Mouse (Mus musculus) hindbrain, embryonic 11.5 days (tissue): ENCODE measurements at regions not wholly inside any gene's neighbourhood (a gene's known extent, or its start where the extent isn't known, plus 50 kb on each side); places are given as distances from the start of the nearest gene placed in this dataset.

ENCODE experiments used
- ATAC-seq: fragments of 200-750 bp; cut with Nextera tagmentation; 2 replicates; pipeline ENCODE4 v1.8.0; 2017; ENCODE audit warnings: mild to moderate bottlenecking, moderate TSS enrichment, moderate library complexity; ENCODE audit not compliant: low FRiP score
- DNase-seq: peaks from one replicate; pipeline ENCODE4 v3.0.0-alpha.2; 2015; ENCODE audit warnings: low spot score
- H3K27ac ChIP-seq: fragments of 300-500 bp; sonication (generic); 2 replicates; pipeline ENCODE4 v1.5.1; 2014; ENCODE audit warnings: mild to moderate bottlenecking, low read depth, low read length
- H3K27me3 ChIP-seq: fragments of 300-500 bp; sonication (generic); 2 replicates; pipeline ENCODE4 v1.6.1; 2014; ENCODE audit warnings: mild to moderate bottlenecking, low read length, moderate library complexity, mixed read lengths; ENCODE audit not compliant: control insufficient read depth, insufficient read depth
- H3K36me3 ChIP-seq: fragments of 300-500 bp; sonication (generic); 2 replicates; pipeline ENCODE4 v1.6.1; 2014; ENCODE audit warnings: mild to moderate bottlenecking, low read length, moderate library complexity, mixed read lengths; ENCODE audit not compliant: control insufficient read depth, insufficient read depth
- H3K4me1 ChIP-seq: fragments of 300-500 bp; sonication (generic); replicated peaks from 2 replicates; pipeline ENCODE4 v1.6.1; 2014; ENCODE audit warnings: low read length, mixed read lengths; ENCODE audit not compliant: control insufficient read depth, insufficient read depth
- H3K4me2 ChIP-seq: fragments of 300-500 bp; sonication (generic); replicated peaks from 2 replicates; pipeline ENCODE4 v1.6.1; 2014; ENCODE audit warnings: mild to moderate bottlenecking, low read depth, low read length
- H3K4me3 ChIP-seq: fragments of 300-500 bp; sonication (generic); 2 replicates; pipeline ENCODE4 v1.5.1; 2014; ENCODE audit warnings: low read depth, low read length
- H3K9ac ChIP-seq: fragments of 300-500 bp; sonication (generic); 2 replicates; pipeline ENCODE4 v1.6.1; 2014; ENCODE audit warnings: low read depth, low read length
- H3K9me3 ChIP-seq: fragments of 300-500 bp; sonication (generic); 2 replicates; pipeline ENCODE4 v1.6.1; 2016; ENCODE audit warnings: low read length; ENCODE audit not compliant: control insufficient read depth
- WGBS: fragments of 180-500 bp; shearing (Covaris S2); extraction: QIAGEN DNeasy Blood & Tissue Kit; methylation state at CpG from one replicate; pipeline ENCODE4 v1.1.7; 2014; 5-methylcytosine and 5-hydroxymethylcytosine counted together

DNA sequence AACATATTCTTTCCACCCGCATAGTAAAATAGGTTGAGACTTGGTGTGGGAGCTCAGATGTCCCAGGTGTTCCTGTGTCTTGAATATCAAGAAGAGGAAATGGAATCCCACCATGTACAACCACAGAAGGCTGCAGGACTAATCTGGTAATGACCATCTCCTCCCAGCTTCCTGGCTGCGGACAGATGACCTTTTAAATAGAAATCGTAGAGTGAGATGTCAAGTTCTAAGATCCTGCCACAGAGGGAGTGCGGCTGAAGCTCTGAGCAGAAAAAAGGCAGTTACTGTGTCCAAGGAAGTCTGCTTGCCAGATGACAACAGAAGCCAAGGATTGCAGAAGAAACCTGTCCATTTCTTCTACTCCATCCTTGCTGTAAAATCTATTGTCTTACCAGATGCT lies 629.0 kb upstream of the Tmem132c start:
- H3K4me1 ChIP-seq: no peaks in the 10 kb centered on the region
- 87% methylated on average over 4 of the region's 4 CpGs for WGBS
- H3K4me2 ChIP-seq: no peak overlapping the region
- no peak overlapping the region for H3K4me3 ChIP-seq
- ATAC-seq: no peak
- DNase-seq: no peak
- no peak overlapping the region for H3K27ac ChIP-seq
- no peak overlapping the region for H3K9ac ChIP-seq
- H3K9me3 ChIP-seq: no peaks in the 10 kb centered on the region
- no peaks in the 10 kb centered on the region for H3K27me3 ChIP-seq
- H3K36me3 ChIP-seq: no peaks in the 10 kb centered on the region

DNA sequence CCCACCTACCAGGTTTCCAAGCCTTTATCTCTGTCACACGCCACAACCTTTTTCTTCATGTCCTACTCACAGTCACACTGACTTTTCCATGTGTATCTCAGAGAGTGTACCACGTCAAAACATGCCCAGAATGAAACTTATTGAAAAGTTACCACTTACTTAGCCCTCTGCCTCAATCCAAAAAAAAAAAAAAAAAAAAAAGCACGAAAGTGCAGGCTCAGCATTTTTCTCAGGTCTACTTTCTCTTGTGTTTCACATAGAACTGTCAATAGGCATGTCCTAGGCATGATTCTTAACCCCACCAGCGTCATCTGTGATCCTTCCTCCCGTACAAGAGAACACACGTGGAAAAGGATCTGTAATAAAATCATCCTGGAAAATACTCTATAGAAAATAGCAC lies 619.1 kb upstream of the Tmem132c start:
- no peak overlapping the region for H3K4me3 ChIP-seq
- no peak overlapping the region for H3K4me2 ChIP-seq
- ATAC-seq (no peak), DNase-seq (no peak)
- no peak overlapping the region for H3K27ac ChIP-seq
- no peaks in the 10 kb centered on the region for H3K27me3 ChIP-seq
- H3K36me3 ChIP-seq: no peaks in the 10 kb centered on the region
- no peak overlapping the region for H3K9ac ChIP-seq
- no peaks in the 10 kb centered on the region for H3K4me1 ChIP-seq
- H3K9me3 ChIP-seq: no peaks in the 10 kb centered on the region
- 83% methylated on average over 6 of the region's 6 CpGs for WGBS

DNA sequence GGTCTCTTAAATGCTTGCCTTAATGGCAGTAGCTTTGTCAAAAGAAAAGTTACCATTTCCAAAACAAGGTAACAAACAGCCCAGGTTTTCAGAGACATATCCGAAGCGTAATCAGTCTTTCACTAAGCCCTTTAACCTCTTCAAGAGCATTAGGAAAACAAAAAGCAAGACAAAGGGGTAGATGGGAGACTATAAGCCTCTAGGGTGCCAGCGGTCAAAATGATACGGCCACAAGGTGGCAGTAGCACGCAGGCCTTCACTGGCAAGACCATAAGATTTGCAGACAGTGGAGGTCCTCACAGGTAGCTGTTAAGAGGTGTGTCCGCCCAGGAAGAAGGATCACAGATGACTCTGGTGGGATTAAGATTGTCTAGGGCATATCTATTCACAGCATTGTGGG lies 618.4 kb upstream of the Tmem132c start:
- no peak for ATAC-seq
- 10% methylated on average over 6 of the region's 6 CpGs for WGBS
- no peaks in the 10 kb centered on the region for H3K9me3 ChIP-seq
- no peak overlapping the region for H3K9ac ChIP-seq
- H3K27me3 ChIP-seq: no peaks in the 10 kb centered on the region
- no peak overlapping the region for H3K4me2 ChIP-seq
- no peaks in the 10 kb centered on the region for H3K4me1 ChIP-seq
- no peaks in the 10 kb centered on the region for H3K36me3 ChIP-seq
- no peak overlapping the region for H3K27ac ChIP-seq
- DNase-seq: peak; percentile 72
- no peak overlapping the region for H3K4me3 ChIP-seq

DNA sequence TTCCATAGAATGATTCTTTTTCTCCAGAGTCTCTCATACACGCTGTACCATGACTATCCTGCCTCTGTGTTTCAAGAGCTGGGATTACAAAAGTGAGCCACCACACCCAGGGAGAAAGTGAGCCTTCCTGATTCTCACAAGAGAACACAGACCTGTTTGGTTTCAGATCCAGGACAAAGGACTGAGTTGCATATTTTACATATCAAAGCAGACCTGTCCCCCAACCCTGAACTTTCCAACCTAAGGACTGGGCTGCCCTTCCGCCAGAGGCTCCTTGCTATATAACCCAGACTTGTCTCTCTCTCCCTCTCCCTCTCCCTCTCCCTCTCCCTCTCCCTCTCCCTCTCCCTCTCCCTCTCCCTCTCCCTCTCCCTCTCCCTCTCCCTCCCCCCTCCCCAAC lies 611.8 kb upstream of the Tmem132c start:
- Histone ChIP-seq H3K9me3 (no peaks in the 10 kb centered on the region), H3K4me3 (no peak overlapping the region), H3K36me3 (no peaks in the 10 kb centered on the region), H3K27me3 (no peaks in the 10 kb centered on the region), H3K4me2 (no peak overlapping the region), H3K4me1 (no peaks in the 10 kb centered on the region), H3K9ac (no peak overlapping the region), H3K27ac (no peak overlapping the region)
- ATAC-seq (no peak), DNase-seq (no peak)
- WGBS: 24% methylated on average over 2 of the region's 2 CpGs

DNA sequence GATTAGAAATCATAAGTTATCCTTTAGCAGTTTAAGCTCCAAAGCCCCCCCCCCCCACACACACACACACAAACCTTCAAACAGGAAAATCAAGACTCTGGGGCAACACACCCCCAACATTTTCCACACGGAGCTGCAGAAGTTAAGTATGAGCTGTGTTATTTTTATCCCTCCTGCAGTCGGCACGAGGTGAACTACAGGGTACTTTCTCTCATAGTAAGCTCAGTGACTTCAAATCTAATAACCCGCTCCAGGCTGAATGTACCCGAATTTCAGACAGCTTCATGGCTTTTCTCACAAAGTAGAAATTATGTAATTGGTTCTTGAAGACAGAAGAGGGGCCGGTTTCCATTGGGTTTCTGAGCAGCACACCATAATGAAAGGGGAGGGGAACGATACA lies 591.2 kb upstream of the Tmem132c start:
- Histone ChIP-seq H3K27ac (no peak overlapping the region), H3K4me1 (no peaks in the 10 kb centered on the region), H3K9ac (no peak overlapping the region), H3K4me3 (no peak overlapping the region), H3K4me2 (no peak overlapping the region), H3K27me3 (no peaks in the 10 kb centered on the region), H3K9me3 (no peaks in the 10 kb centered on the region), H3K36me3 (no peaks in the 10 kb centered on the region)
- WGBS: 89% methylated on average over 7 of the region's 7 CpGs
- ATAC-seq: no peak
- no peak for DNase-seq

DNA sequence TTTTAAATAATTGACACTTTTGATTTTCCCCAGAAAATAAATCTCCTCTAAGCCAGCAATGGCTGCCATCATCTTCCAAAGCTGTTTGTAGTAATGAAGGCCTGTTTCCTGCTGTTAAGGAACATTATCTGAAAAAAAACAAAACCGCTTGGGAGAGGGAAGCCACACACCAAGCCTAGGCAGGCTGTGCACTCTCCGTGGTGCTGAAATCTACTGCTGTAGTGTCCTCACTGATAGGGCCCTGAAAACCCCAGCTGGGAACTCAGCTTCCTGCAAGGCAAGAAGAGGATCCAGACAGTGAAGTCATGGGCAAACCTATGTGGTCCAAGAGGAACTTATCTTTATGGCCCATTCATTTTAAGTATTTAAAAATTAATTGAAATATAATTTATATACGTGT lies 590.2 kb upstream of the Tmem132c start:
- Histone ChIP-seq H3K36me3 (no peaks in the 10 kb centered on the region), H3K9me3 (no peaks in the 10 kb centered on the region), H3K27ac (no peak overlapping the region), H3K9ac (no peak overlapping the region), H3K4me2 (no peak overlapping the region), H3K27me3 (no peaks in the 10 kb centered on the region), H3K4me3 (no peak overlapping the region), H3K4me1 (no peaks in the 10 kb centered on the region)
- 22% methylated on average over 3 of the region's 3 CpGs for WGBS
- peak; percentile 55 for DNase-seq
- ATAC-seq: no peak

DNA sequence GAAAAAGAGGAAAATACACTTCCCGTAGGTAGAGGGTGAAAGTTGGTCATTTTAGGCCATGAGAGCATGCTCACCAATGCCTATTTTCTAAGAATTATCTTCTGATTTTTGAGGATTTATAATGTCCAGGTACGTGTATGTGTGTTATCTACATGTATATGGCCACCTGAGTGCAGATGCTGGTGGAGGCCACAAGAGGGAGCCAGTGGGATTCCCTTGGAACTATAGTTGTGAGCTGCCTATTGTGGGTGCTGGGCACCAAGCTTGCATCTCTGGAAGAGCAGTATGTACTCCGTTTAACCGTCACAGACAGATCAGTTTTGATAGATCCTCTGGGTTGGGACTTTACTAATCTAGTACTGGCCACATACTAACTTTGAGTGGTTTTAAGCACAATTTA lies 579.0 kb upstream of the Tmem132c start:
- no peak for DNase-seq
- Histone ChIP-seq H3K9ac (no peak overlapping the region), H3K36me3 (no peaks in the 10 kb centered on the region), H3K4me1 (no peaks in the 10 kb centered on the region), H3K4me2 (no peak overlapping the region), H3K9me3 (no peaks in the 10 kb centered on the region), H3K27me3 (no peaks in the 10 kb centered on the region), H3K4me3 (no peak overlapping the region), H3K27ac (no peak overlapping the region)
- ATAC-seq: no peak
- 90% methylated on average over 4 of the region's 4 CpGs for WGBS

DNA sequence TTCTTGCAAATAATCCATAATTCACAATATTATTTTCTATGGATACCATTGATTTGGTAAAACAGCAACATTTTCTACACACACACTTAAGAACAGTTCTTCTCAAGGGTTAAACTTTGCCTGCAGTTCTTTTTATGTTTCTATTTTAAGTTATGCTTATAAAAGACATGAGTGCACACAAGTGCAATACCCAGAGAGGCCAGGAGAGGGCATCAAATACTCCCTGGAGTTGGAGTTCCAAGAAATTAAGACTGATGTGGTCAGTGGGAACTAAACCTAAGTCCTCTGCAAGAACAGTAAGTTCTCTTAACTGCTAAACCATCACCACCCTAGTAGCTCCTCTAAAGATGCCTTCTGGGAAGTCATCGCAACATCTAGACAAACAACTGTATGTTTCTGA lies 570.5 kb upstream of the Tmem132c start:
- Histone ChIP-seq H3K4me2 (no peak overlapping the region), H3K27ac (no peak overlapping the region), H3K27me3 (no peaks in the 10 kb centered on the region), H3K4me3 (no peak overlapping the region), H3K9me3 (no peaks in the 10 kb centered on the region), H3K9ac (no peak overlapping the region), H3K36me3 (no peaks in the 10 kb centered on the region), H3K4me1 (no peaks in the 10 kb centered on the region)
- DNase-seq (peak; percentile 75), ATAC-seq (no peak)
- 70% methylated on average over 1 of the region's 1 CpGs for WGBS

DNA sequence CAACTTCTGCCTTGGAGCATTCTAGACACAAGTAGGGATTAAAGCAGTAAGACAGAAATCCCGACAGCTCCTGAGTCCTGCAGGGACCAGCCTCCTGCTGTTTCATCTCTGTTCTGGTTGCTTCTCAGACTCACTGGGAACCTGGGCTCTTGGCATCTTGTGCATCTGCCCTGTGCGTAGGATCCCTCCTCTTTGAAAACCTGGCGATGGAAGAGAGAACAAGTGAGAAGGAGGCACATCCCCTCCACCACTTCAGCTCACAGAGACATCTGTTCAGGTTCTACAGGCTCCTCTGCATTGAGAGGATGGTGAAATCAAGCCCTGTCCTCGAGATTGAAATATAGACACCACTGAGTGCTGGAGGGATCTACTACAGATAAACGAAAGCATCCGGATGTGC lies 561.3 kb upstream of the Tmem132c start:
- H3K4me3 ChIP-seq: no peak overlapping the region
- H3K4me1 ChIP-seq: no peaks in the 10 kb centered on the region
- 85% methylated on average over 6 of the region's 6 CpGs for WGBS
- ATAC-seq (no peak), DNase-seq (no peak)
- H3K27me3 ChIP-seq: no peaks in the 10 kb centered on the region
- H3K9me3 ChIP-seq: no peaks in the 10 kb centered on the region
- no peaks in the 10 kb centered on the region for H3K36me3 ChIP-seq
- H3K4me2 ChIP-seq: no peak overlapping the region
- no peak overlapping the region for H3K27ac ChIP-seq
- no peak overlapping the region for H3K9ac ChIP-seq
